Mouse (Mus musculus): Measurements from ENCODE around the gene Ric1. TPM values are rescaled to one million over a fixed set of nuclear protein-coding genes. Genes with fewer than 3 reads are reported as not detected.
"Not testable (repeated sequence)": the region's sequence is repeated elsewhere in the genome, so short reads cannot be mapped to it uniquely, and the experiment has no call there.

Gene Ric1
- total RNA-seq, 2 experiments from 2014 or later: 24.4 to 27.3 TPM

DNA sequence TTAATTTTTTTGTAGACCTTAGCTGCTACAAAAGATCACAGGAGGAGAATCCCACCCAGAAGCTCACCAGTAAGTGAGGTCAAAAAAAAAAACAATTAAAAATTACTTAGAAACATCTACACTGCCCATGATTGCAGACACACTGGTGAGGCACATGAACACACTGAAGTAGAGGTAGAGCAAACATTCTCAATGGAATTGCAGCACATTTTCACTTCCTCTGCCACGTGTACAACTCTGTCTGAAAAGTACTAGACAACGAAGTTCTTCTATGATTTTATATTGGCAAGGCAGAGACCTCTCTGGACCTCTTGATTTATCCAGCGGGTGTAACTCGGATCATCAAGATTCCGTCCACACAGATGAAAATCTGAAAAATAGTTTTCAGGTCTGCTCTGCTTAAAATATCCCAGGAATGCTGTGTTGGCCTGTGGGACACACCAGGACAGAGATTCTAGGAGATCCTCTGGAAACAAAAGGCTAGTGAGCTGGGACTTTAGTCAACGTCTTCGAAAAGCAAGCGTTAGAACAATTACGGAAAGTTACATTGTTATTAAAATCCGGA lies 1.0 kb upstream of the Ric1 start:
- intact Hi-C loops (cut with DNase I): no loop called here
- Histone ChIP-seq H3K27ac (peak overlapping the region; percentile 99), H3K4me3 (peak overlapping the region; percentile 98)
- DNase-seq: no peak
- no peak for TF ChIP-seq CTCF (IDR thresholded peaks at IDR 0.05)

DNA sequence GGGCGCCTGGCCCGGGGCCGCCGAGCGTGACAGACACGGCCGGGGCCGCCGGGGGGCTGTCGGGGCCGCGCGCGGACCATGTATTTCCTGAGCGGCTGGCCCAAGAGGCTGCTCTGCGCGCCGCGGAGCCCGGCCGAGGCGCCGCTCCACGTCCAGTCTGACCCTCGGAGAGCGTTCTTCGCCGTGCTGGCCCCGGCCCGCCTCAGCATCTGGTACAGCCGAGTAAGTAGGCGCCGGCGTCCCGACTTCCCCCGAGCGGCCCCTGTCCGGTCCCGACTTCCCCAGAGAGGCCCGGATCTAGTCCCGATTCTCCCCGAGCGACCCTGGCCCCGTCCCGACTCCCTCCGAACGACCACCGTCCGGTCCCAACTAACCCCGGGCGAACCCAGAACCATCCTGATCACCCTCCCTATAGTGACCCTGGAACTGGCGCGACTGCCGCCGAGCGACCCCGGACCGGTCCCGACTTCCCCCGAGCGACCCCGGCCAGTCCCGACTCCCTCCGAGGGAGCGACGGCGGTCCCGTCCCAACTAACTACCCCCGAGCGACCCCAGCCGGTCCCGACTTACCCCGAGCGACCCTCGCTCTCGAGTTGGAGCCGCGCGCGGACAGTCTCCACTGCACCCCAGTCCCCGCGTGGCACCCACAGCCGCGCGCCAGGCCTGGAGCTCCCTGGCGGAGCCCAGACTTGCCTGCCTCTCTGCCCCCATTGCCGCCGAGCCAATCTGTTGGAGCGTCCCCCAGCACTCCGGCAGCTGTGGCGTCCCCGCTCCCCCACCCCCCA lies 555 bp downstream of the Ric1 start:
- H3K27ac ChIP-seq: peak overlapping the region; percentile 99
- intact Hi-C loops (cut with DNase I): loop anchor here (2.0 kb wide), 1 partner anchor 40 kb away; no protein-coding TSS in a partner anchor
- no peak for TF ChIP-seq CTCF (IDR thresholded peaks at IDR 0.05)
- H3K4me3 ChIP-seq: peak overlapping the region; percentile 98
- DNase-seq: peak; percentile 75

DNA sequence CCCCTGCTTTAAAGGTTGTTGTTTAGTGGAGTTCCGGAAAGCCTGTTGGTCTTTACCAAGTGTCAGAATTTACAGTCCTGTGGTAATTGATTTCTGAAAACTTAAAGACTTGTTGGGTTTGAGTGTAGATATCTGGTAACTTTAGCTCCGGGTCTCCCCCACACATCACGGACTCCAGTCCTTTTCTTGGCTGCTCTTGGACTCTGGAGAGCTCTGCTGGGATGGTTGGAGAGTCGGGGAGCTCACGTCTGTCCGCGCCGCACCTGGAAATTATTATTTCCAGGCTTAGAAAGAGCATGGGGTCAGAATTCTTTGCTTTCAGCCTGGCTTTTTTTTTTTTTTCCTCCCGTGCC lies 1.1 kb downstream of the Ric1 start:
- Histone ChIP-seq H3K4me3 (peak overlapping the region; percentile 98), H3K27ac (peak overlapping the region; percentile 99)
- intact Hi-C loops (cut with DNase I): loop anchor here (2.0 kb wide), 1 partner anchor 40 kb away; no protein-coding TSS in a partner anchor
- TF ChIP-seq CTCF (IDR thresholded peaks at IDR 0.05): no peak
- DNase-seq: no peak

DNA sequence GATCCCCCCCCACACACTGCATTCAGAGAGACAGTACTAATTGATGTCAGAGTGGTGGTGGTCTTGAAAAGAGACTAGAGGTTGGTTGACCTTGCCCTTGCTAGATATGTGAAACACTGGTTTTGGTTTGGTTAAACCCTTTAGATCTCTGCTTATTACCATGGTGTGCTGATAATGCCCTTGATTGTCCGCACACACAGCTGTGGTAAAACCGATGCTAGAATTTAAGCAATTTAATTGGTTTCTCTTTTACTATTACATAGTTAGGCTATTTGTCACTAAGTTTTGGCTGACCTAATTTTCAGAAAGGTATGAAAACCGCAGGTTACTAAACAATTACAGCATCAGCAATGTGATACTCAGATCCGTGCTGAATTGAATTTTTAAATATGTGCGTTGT lies 1.6 kb downstream of the Ric1 start:
- TF ChIP-seq CTCF (IDR thresholded peaks at IDR 0.05): no peak
- Histone ChIP-seq H3K4me3 (peak overlapping the region; percentile 98), H3K27ac (peak overlapping the region; percentile 99)
- intact Hi-C loops (cut with DNase I): loop anchor here (2.0 kb wide), 1 partner anchor 39 kb away; no protein-coding TSS in a partner anchor
- no peak for DNase-seq

DNA sequence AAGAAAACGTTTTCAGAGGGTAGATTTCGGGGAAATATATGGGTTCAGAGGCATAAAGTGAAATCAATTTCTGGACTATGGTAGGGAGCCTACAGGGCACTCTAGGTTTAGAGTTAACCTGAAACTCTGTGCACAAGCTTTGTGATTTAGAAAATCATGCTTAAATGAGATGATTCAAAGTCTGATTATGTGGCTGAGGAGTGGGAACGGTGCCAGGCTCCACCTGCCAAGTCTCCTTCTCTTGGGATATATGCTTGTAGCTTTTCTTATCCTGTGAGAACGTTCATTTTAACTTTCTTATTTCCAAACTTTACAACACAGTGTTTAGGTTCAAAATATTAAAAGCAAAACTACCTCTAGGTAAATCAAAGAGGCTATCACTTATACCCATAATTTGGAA lies 2.5 kb downstream of the Ric1 start:
- peak overlapping the region; percentile 99 for H3K27ac ChIP-seq
- intact Hi-C loops (cut with DNase I): no loop called here
- TF ChIP-seq CTCF (IDR thresholded peaks at IDR 0.05): no peak
- DNase-seq: peak; percentile 69
- H3K4me3 ChIP-seq: peak overlapping the region; percentile 98

DNA sequence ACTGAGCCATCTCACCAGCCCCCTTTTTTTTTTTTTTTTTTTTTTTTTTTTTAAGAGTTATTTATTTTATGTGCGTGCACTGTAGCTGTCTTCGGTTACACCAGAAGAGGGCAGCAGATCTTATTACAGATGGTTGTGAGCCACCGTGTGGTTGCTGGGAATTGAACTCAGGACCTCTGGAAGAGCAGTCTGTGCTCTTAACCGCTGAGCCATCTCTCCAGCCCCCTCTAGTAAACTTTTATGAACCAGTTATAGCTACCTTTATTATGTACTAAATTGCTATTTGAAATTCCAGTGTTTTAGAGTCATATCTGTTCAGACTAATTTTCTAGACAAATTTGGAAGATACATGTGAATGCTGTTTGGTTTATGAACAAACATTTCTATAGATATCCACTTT lies 3.5 kb downstream of the Ric1 start:
- H3K4me3 ChIP-seq; intact Hi-C loops (cut with DNase I); H3K27ac ChIP-seq; DNase-seq: not testable (repeated sequence)
- peak; percentile 15; the same call in 1 of the 2 replicates for TF ChIP-seq CTCF (IDR thresholded peaks at IDR 0.05)

DNA sequence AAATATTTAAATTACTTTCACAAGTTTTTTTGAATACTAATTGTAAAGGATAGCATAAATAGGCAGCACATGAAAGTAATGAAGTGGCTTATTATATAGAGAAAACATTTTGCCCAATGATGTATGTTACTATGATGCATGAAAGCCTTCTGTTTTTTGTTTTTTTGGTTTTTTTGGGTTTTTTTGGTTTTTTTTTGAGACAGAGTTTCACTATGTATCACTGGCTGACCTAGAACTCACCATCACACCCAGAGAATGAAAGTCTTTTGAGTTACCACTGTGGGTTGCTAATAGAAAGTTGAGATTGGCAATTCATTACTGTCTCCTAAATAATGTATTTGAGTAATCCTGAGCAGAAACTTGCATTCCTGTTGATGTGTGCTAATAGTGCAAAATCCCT lies 4.8 kb downstream of the Ric1 start:
- Histone ChIP-seq H3K4me3 (no peak overlapping the region), H3K27ac (no peak overlapping the region)
- no peak for DNase-seq
- intact Hi-C loops (cut with DNase I): no loop called here
- no peak for TF ChIP-seq CTCF (IDR thresholded peaks at IDR 0.05)

DNA sequence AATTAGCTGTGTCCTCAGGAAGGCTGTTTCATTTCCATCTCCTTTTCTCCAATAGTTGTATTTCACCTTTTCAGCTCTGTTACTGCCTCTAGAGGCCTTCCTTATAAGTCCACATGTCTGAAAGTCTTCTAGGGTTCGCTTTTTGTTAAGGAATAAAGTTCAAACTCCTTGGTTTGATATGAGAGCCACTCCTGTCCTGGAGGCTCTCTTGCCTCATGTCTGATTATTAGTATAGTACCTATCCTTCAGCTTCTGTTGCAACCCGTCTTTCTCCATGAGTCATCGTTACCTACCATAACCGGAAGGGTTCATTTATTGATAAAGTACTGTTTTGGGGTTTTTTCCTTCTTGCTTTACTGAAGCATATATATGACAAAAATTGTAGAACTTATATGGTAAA lies 5.2 kb downstream of the Ric1 start:
- intact Hi-C loops (cut with DNase I): no loop called here

DNA sequence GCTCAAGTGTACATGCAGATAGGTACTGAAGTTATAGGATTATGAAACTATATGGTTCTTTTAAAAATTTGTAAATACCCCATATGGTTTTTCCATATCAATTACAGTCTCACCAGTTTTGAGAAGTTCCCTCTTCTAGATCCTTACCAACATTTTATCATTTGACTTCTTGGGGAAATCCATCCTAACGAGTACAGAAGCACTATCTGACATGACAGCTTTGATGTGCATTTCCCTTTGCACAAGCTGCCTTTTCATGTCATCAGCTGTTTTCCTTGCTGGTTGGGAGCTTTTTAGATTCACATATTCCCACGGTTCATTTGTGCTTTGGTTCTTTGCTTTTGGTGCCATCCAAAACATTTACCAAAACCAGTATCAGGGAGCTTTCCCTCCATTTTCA lies 6.5 kb downstream of the Ric1 start:
- Histone ChIP-seq H3K27ac (no peak overlapping the region), H3K4me3 (no peak overlapping the region)
- TF ChIP-seq CTCF (IDR thresholded peaks at IDR 0.05): no peak
- no peak for DNase-seq
- intact Hi-C loops (cut with DNase I): no loop called here

More for the DNA sequence above, 5.2 kb downstream of the Ric1 start:
- TF ChIP-seq CTCF (IDR thresholded peaks at IDR 0.05): no peak
- Histone ChIP-seq H3K4me3 (no peak overlapping the region), H3K27ac (no peak overlapping the region)
- DNase-seq: no peak

DNA sequence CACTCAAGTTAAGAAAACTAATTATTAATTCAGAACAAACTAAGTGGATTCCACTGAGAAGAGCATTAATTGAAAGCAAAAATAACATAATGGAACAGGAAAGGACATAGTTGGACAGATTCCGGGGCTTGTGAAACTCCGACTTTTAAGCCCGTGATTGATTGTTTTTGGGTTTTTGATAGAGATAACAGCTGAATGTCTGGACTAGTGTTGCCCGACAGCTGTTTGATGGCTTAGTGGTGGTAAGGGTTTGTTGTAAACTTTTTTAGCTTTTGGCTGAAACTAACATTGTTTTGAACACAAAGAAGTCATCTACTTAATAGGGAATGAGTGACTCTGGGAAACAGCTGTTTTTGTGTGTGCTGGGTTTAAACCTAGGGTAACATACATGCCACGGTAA lies 11.9 kb downstream of the Ric1 start:
- intact Hi-C loops (cut with DNase I): no loop called here
- TF ChIP-seq CTCF (IDR thresholded peaks at IDR 0.05): no peak
- peak overlapping the region; percentile 64 for H3K27ac ChIP-seq

DNA sequence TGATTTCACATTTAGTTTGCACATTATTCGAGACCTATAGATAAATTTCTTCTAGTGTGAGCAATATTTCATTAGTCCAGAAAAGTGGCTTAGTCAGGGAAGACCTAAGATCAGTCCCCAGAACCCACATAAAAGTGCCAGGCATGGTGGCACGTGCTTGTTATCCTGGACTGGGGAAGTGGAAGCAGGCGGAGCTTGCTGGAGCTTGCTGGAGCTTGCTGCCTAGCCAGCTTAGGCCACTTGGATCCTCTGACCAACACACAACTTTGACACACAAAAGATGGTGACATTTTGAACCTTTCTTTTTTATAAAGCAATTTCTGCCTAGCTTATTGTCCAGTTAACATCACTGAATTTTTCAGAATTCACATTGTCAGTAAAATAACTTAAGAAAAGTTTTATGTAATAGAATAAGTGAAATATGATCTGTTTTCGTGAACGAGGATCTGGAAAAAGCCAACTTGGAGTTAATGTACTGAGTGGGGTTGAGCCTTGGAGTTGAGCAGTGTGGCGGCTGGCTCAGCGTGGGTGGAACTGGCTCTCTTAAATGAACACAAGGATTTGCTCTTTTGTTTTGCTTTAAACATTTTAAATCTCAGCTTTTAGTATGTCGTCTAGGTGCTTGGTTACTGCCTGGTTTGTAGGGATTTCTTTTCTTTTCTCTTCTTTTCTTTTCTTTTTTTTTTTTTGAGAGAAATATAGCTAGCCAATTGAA lies 20.3 kb downstream of the Ric1 start:
- DNase-seq: peak; percentile 26
- peak overlapping the region; percentile 85 for H3K27ac ChIP-seq
- no peak for TF ChIP-seq CTCF (IDR thresholded peaks at IDR 0.05)
- intact Hi-C loops (cut with DNase I): no loop called here
- H3K4me3 ChIP-seq: no peak overlapping the region

More for the DNA sequence above, 11.9 kb downstream of the Ric1 start:
- 0 out of 2 replicates have a peak overlapping the region, but pooled peaks have one; percentile 13 for H3K4me3 ChIP-seq
- DNase-seq: no peak

DNA sequence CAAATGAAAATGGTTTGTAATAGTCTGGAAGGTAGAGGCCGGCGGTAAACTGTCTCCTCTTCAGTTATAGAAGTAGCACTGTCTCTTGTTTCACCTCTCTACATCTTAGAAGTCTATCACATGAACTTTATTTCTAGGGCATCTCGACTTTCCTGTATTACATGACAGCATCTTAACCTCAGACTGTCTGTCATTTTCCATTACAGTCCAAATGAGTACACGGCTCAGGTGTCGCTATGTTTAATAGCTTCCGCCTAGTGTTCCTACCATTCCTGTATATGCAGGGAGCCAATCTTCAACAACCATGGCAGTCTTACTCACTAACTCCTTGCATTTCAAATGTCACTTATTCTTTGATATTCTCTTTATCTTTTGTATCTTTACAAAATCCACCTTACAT lies 21.9 kb downstream of the Ric1 start:
- intact Hi-C loops (cut with DNase I): no loop called here
- no peak for DNase-seq
- no peak for TF ChIP-seq CTCF (IDR thresholded peaks at IDR 0.05)
- H3K4me3 ChIP-seq: peak overlapping the region; percentile 47
- peak overlapping the region; percentile 85 for H3K27ac ChIP-seq

DNA sequence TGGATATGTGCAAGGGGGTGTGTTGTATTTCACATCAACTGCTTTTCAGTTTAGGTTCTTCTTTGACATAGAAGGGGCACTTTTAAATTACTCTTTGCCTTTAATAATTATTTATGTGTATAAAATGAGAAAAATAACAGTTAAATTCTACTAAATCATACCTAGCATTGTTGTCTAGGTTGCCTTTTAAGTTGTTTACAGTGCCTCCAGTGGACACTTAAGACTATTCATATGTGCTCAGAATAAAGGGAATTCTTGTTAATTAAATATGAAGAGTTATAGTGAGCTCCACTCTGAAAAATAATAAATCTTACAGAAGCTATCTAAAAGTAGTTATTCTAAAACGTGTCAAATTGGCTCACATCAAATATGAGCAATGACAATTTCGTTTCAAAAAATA lies 28.5 kb downstream of the Ric1 start:
- intact Hi-C loops (cut with DNase I): no loop called here
- TF ChIP-seq CTCF (IDR thresholded peaks at IDR 0.05): peak; percentile 23; the same call in 1 of the 2 replicates
- H3K27ac ChIP-seq: no peak overlapping the region
- H3K4me3 ChIP-seq: no peak overlapping the region
- DNase-seq: no peak

All from gastrocnemius, adult 2 months (tissue).